Mouse (Mus musculus): Measurements from ENCODE around the gene Il21r. TPM values are rescaled to one million over a fixed set of nuclear protein-coding genes. Genes with fewer than 3 reads are reported as not detected.

Il21r gene
- polyA plus RNA-seq, 1 experiment: 8.8 TPM

DNA sequence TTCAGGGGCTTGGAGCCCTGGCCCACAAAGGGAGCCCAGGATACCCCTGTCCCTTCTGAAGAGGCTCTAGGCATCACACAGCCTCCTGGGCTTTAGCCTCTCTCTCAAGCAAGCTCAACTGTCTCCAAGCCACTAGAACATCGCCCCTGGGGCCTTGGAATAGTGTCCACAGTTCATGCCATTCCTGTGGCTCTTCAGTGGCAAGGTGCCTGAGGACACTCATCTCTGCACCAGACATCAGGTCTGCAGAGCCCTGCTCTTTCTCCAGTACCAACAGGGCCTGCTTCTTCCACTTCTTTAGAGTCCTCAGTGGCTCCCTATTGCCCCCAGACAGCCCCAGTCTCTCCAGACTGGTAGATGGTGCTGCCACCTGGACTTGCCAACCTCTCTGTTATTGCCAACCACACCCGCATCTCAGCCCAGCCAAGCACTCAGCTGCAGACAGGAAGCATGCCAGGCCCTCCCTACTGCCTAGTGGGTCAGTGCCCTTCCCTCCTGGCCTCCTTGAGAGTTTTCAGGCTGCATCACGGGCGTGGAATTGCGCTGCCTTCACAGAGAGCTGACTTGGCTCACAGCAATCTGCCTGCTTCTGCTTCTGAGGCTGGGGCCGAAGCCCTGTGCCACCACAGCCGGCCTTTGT lies 43.0 kb upstream of the Il21r start:
- 29% methylated on average over 7 of the region's 7 CpGs for WGBS
- no peak for TF ChIP-seq CTCF (IDR thresholded peaks at IDR 0.05; ENCODE audit: insufficient read depth, low read length)
- TF ChIP-seq POLR2A (IDR thresholded peaks at IDR 0.05; ENCODE audit: borderline replicate concordance, extremely low read depth, low read depth, low read length): no peak
- no peak overlapping the region for H3K4me3 ChIP-seq (replicated peaks; ENCODE audit: extremely low read depth, low read depth, low read length)
- peaks cover 56% of the 10 kb centered on the region for H3K4me1 ChIP-seq (ENCODE audit: control insufficient read depth, insufficient read depth, low read length)
- DNase-seq: peak; percentile 79

DNA sequence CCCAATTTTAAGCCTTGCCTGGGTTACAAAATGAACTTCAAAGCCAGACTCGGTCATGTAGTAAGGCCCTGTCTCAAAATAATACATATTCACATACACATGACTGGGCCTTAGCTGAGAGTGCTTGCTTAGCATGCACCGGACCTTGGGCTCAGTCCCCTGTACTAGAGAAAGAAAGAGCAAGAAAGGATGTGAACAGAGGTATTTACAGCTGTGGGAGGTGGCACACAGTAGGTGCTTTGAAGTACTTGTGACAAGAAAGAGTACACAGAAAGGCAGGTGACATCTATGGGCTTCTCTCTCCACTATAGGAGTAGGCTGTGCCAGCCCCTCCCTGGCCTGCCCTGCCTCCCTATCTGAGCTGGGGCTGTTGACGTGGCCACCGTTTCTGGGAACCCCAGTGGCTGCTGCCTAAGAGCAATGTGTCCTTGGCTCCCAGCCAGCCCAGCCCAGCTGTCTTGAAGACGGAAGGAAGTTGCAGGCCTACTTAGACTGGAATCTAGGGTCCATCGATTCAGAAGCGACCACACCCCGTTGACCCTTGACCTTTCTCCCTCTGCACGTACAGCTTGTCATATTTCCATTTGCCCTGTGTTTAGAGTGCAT lies 42.0 kb upstream of the Il21r start:
- Histone ChIP-seq H3K4me1 (ENCODE audit: control insufficient read depth, insufficient read depth, low read length) (peaks cover 58% of the 10 kb centered on the region), H3K4me3 (replicated peaks; ENCODE audit: extremely low read depth, low read depth, low read length) (no peak overlapping the region)
- TF ChIP-seq POLR2A (IDR thresholded peaks at IDR 0.05; ENCODE audit: borderline replicate concordance, extremely low read depth, low read depth, low read length): no peak; the same call in 1 of the 2 replicates
- peak; percentile 82 for DNase-seq
- 17% methylated on average over 9 of the region's 9 CpGs for WGBS

- peaks cover 48% of the 10 kb centered on the region for H3K4me1 ChIP-seq (ENCODE audit: control insufficient read depth, insufficient read depth, low read length)
- 65% methylated on average over 4 of the region's 4 CpGs for WGBS
- TF ChIP-seq POLR2A (IDR thresholded peaks at IDR 0.05; ENCODE audit: borderline replicate concordance, extremely low read depth, low read depth, low read length) (no peak), CTCF (IDR thresholded peaks at IDR 0.05; ENCODE audit: insufficient read depth, low read length) (no peak)
- DNase-seq: no peak
- H3K4me3 ChIP-seq (replicated peaks; ENCODE audit: extremely low read depth, low read depth, low read length): no peak overlapping the region
Measured at GRCm38 (mm10) chr7:125562413-125562812, 40.8 kb upstream of the Il21r start.

- peaks cover 44% of the 10 kb centered on the region for H3K4me1 ChIP-seq (ENCODE audit: control insufficient read depth, insufficient read depth, low read length)
Measured at GRCm38 (mm10) chr7:125563093-125563492, 40.1 kb upstream of the Il21r start.

GRCm38 (mm10) chr7:125564316-125565024 lies 38.8 kb upstream of the Il21r start:
- no peak for DNase-seq
- WGBS: 71% methylated on average over 11 of the region's 11 CpGs
- Histone ChIP-seq H3K4me3 (replicated peaks; ENCODE audit: extremely low read depth, low read depth, low read length) (no peak overlapping the region), H3K4me1 (ENCODE audit: control insufficient read depth, insufficient read depth, low read length) (peaks cover 34% of the 10 kb centered on the region)
- TF ChIP-seq CTCF (IDR thresholded peaks at IDR 0.05; ENCODE audit: insufficient read depth, low read length) (no peak), POLR2A (IDR thresholded peaks at IDR 0.05; ENCODE audit: borderline replicate concordance, extremely low read depth, low read depth, low read length) (no peak)

More at GRCm38 (mm10) chr7:125563093-125563492, 40.1 kb upstream of the Il21r start:
- DNase-seq: no peak
- no peak for TF ChIP-seq POLR2A (IDR thresholded peaks at IDR 0.05; ENCODE audit: borderline replicate concordance, extremely low read depth, low read depth, low read length)
- no peak for TF ChIP-seq CTCF (IDR thresholded peaks at IDR 0.05; ENCODE audit: insufficient read depth, low read length)
- no peak overlapping the region for H3K4me3 ChIP-seq (replicated peaks; ENCODE audit: extremely low read depth, low read depth, low read length)
- WGBS: 60% methylated on average over 3 of the region's 3 CpGs

DNA sequence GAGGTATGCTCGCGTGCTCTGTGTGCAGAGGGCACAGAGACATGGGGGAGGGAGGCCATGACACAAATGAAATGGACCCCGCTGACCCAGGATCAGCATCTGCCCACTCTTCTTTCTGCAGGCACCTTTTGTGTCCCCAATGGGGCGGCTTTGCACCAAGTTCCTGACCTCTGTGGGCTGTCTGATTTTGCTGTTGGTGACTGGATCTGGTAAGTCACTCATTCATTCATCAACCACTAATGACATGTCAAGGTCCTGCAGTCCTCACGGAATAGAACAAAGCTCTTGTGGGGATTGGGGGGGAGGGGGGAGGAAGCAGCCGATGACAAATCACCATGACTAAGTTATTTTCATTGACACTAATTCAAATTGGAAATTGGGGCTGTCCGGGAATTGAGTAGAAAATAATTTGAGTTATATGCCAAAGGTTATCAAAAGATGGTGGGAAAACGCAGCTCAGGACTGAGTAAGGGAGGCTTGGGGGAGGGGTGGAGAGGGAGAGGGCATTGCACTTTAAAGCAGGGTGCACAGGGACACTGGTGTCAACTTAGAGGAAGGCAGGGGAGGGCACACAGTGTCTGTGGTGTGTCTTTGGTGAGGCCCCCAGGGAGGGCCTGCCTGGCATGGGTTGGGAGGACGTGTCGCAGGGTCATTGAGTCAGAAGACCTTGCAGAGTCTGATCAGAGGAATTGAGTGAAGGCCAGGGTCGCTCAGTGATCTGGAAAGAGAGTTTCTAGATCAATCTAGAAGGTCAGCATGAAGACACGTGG lies 37.5 kb upstream of the Il21r start:
- Histone ChIP-seq H3K4me3 (replicated peaks; ENCODE audit: extremely low read depth, low read depth, low read length) (no peak overlapping the region), H3K4me1 (ENCODE audit: control insufficient read depth, insufficient read depth, low read length) (peaks cover 23% of the 10 kb centered on the region)
- no peak for DNase-seq
- 62% methylated on average over 12 of the region's 12 CpGs for WGBS
- TF ChIP-seq POLR2A (IDR thresholded peaks at IDR 0.05; ENCODE audit: borderline replicate concordance, extremely low read depth, low read depth, low read length) (no peak), CTCF (IDR thresholded peaks at IDR 0.05; ENCODE audit: insufficient read depth, low read length) (no peak)

DNA sequence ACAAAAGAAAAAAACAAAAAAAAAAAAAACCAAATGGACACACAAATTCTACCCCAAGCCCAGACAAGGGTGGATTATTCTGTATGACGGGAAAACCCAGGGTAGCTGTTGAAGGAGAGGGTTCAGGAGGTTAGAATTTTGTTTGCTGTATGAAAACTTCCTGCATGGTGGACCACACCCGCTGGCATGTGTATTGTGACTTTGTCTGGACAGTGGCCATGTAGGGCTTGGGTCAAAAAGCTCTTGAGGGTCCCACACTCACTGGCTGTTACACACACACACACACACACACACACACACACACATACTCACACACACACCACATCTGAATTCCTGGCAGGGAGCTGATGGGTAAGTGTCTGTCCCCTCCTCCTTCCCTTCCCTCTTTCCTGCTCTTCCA lies 36.8 kb upstream of the Il21r start:
- DNase-seq: no peak
- Histone ChIP-seq H3K4me3 (replicated peaks; ENCODE audit: extremely low read depth, low read depth, low read length) (no peak overlapping the region), H3K4me1 (ENCODE audit: control insufficient read depth, insufficient read depth, low read length) (peaks cover 16% of the 10 kb centered on the region)
- 21% methylated on average over 2 of the region's 2 CpGs for WGBS
- no peak for TF ChIP-seq POLR2A (IDR thresholded peaks at IDR 0.05; ENCODE audit: borderline replicate concordance, extremely low read depth, low read depth, low read length)
- TF ChIP-seq CTCF (IDR thresholded peaks at IDR 0.05; ENCODE audit: insufficient read depth, low read length): no peak

- WGBS: 69% methylated on average over 8 of the region's 8 CpGs
- Histone ChIP-seq H3K4me3 (replicated peaks; ENCODE audit: extremely low read depth, low read depth, low read length) (no peak overlapping the region), H3K4me1 (ENCODE audit: control insufficient read depth, insufficient read depth, low read length) (peaks cover 7% of the 10 kb centered on the region)
- TF ChIP-seq CTCF (IDR thresholded peaks at IDR 0.05; ENCODE audit: insufficient read depth, low read length) (no peak), POLR2A (IDR thresholded peaks at IDR 0.05; ENCODE audit: borderline replicate concordance, extremely low read depth, low read depth, low read length) (no peak)
- no peak for DNase-seq
Measured at GRCm38 (mm10) chr7:125568888-125569287, 34.3 kb upstream of the Il21r start.

GRCm38 (mm10) chr7:125571891-125572290 lies 31.3 kb upstream of the Il21r start:
- H3K4me3 ChIP-seq (replicated peaks; ENCODE audit: extremely low read depth, low read depth, low read length): no peak overlapping the region
- peaks cover 9% of the 10 kb centered on the region for H3K4me1 ChIP-seq (ENCODE audit: control insufficient read depth, insufficient read depth, low read length)
- TF ChIP-seq CTCF (IDR thresholded peaks at IDR 0.05; ENCODE audit: insufficient read depth, low read length): no peak
- no peak for TF ChIP-seq POLR2A (IDR thresholded peaks at IDR 0.05; ENCODE audit: borderline replicate concordance, extremely low read depth, low read depth, low read length)
- 83% methylated on average over 19 of the region's 19 CpGs for WGBS
- DNase-seq: no peak
